Mouse (Mus musculus): ENCODE data around the gene Pde9a.

- no peak for TF ChIP-seq CTCF (IDR thresholded peaks at IDR 0.05; ENCODE audit: insufficient read depth, low read depth, low read length)
- no peak for TF ChIP-seq POLR2A (IDR thresholded peaks at IDR 0.05; ENCODE audit: insufficient read depth, low read depth, low read length)
Measured at GRCm38 (mm10) chr17:31405694-31406227, 19.8 kb downstream of the Pde9a start.
